Mouse (Mus musculus): Measurements from ENCODE around the gene Kctd7.

DNA sequence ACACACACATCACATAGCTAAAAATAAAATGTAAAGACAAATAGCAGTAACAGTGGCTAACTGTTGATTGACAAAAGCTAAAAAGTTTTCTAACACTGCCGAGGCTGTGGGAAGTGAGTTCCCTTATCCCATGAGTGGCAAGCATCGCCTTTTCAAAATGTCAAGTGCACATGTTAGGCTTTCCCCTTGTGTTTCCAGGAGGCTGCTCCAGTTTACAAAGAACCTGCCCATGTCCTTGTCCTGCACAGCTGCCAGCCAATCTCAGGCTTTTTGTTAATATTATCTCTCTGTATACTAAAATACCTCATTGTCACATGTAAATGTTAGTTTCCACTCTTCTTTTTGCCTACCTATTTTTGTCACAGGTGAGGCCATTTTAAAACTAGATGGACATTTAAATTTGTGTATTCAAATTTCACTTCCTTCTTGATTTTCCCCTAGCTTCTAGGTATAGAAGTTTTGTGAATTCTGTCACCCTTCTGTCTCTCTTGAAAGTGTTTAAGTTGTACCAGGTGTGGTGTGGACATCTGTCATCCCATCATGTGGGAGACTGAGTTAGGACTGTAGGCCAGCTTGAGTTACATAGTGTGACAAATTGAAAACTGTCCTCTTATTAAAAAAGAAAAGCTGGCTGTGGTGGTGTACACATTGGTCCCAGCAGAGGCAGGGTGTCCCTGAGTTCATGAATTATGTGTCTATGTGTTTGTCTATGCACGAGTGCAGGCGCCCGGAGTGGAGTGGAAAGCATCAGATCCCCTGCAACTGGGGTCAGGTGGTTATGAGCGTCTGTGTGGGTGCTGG lies 37.3 kb downstream of the Kctd7 start:
- TF ChIP-seq CTCF (IDR thresholded peaks at IDR 0.05) (no peak), EP300 (IDR thresholded peaks at IDR 0.05) (no peak)
